ENCODE assay signal across 19 mouse cellular contexts in the genomic region with DNA sequence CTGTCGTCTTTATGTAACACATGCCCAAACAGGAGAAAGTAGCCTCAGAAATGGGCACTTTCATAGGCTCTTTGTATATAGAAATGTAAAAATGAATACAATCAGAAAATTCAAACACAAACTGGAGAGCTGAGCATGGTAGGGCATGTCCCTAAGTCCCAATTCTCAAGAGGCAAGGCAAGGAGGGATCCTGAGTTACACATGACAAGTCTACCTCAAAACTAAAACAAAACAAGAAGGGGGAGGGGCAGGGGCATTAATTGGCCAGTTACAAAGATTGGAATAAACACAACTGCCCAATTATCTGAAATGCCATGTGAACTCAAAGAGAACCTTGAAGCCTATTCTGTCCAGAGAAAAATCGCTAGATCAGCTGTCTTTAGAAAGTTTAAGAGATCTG. TPM values are rescaled to one million over a fixed set of nuclear protein-coding genes. Genes with fewer than 3 reads are reported as not detected.
DNase-seq lines count a peak whose midpoint lies in the region; ATAC-seq and TF ChIP-seq lines count a peak whose summit lies in the region.
"Had no signal": no experiment of that assay in that cellular context is flagged by ENCODE, and none has a peak within 500 bp of the region (broad histone marks: within the 10 kb centered on the region; RNA-seq: fewer than 3 reads in every experiment).

No protein-coding gene starts in this region.

- TF ChIP-seq POLR2A in kidney, adult 2 months (IDR thresholded peaks at IDR 0.05; ENCODE audit: low read depth, low read length): no peak

- DNase-seq in cerebellum, adult 9-10 months: peak; percentile 40
- no peak for DNase-seq in cerebellum, postnatal 10 days
- DNase-seq in heart, postnatal 4 days: no peak
- peak; percentile 39 for DNase-seq in kidney, adult 2 months
- DNase-seq in kidney, postnatal 25 days: no peak
- DNase-seq in midbrain, embryonic 14.5 days: no peak
- DNase-seq: adrenal gland, adult 8-10 months; cerebellum, adult 8-10 months; embryo, embryonic 11 days; gastrocnemius, postnatal 36 days; kidney, postnatal 14 days; liver; lung, postnatal 4 days had no signal

- H3K36me3 ChIP-seq in heart, embryonic 12.5 days: no peaks in the 10 kb centered on the region
- H3K36me3 ChIP-seq in kidney, adult 2 months (ENCODE audit: control insufficient read depth, insufficient read depth, low read length): no peaks in the 10 kb centered on the region
- H3K36me3 ChIP-seq in midbrain, embryonic 14.5 days (ENCODE audit: control insufficient read depth, insufficient read depth, low read length): no peaks in the 10 kb centered on the region
- H3K36me3 ChIP-seq: embryonic facial prominence, embryonic 12.5 days; forebrain, embryonic 15.5 days; midbrain, embryonic 13.5 days had no signal

- no peak overlapping the region for H3K4me2 ChIP-seq in heart, embryonic 12.5 days
- H3K4me2 ChIP-seq in midbrain, embryonic 14.5 days (ENCODE audit: low read length): no peak overlapping the region
- H3K4me2 ChIP-seq: embryonic facial prominence, embryonic 12.5 days; forebrain, embryonic 15.5 days; hindbrain, embryonic 14.5 days; midbrain, embryonic 13.5 days had no signal

- H3K9me3 ChIP-seq in heart, embryonic 12.5 days (replicated peaks): no peaks in the 10 kb centered on the region
- H3K9me3 ChIP-seq in midbrain, embryonic 14.5 days (ENCODE audit: control insufficient read depth, low read length): no peaks in the 10 kb centered on the region
- H3K9me3 ChIP-seq: embryonic facial prominence, embryonic 12.5 days; forebrain, embryonic 15.5 days; midbrain, embryonic 13.5 days had no signal

- H3K4me1 ChIP-seq in heart, embryonic 12.5 days (replicated peaks): peaks cover 25% of the 10 kb centered on the region
- H3K4me1 ChIP-seq in kidney, adult 2 months (ENCODE audit: control insufficient read depth, insufficient read depth, low read length): peaks cover 26% of the 10 kb centered on the region
- H3K4me1 ChIP-seq in midbrain, embryonic 14.5 days (ENCODE audit: control insufficient read depth, insufficient read depth, low read length): no peaks in the 10 kb centered on the region
- H3K4me1 ChIP-seq: embryonic facial prominence, embryonic 12.5 days; forebrain, embryonic 15.5 days; midbrain, embryonic 13.5 days had no signal

- 79% methylated on average over 2 of the region's 2 CpGs for WGBS in heart, embryonic 12.5 days
- WGBS in kidney, adult 2 months: 68% methylated on average over 2 of the region's 2 CpGs
- WGBS in midbrain, embryonic 14.5 days: 90% methylated on average over 2 of the region's 2 CpGs

- no peak overlapping the region for H3K4me3 ChIP-seq in heart, embryonic 12.5 days
- H3K4me3 ChIP-seq in kidney, adult 2 months (ENCODE audit: insufficient read depth, low read depth, low read length): no peak overlapping the region
- H3K4me3 ChIP-seq in midbrain, embryonic 14.5 days (replicated peaks; ENCODE audit: low read depth, low read length): no peak overlapping the region
- H3K4me3 ChIP-seq: embryonic facial prominence, embryonic 12.5 days; forebrain, embryonic 15.5 days; midbrain, embryonic 13.5 days had no signal

- H3K9ac ChIP-seq in heart, embryonic 12.5 days: no peak overlapping the region
- no peak overlapping the region for H3K9ac ChIP-seq in midbrain, embryonic 14.5 days (replicated peaks; ENCODE audit: low read length)
- H3K9ac ChIP-seq: embryonic facial prominence, embryonic 12.5 days; forebrain, embryonic 15.5 days; hindbrain, embryonic 14.5 days; midbrain, embryonic 13.5 days had no signal

- no peaks in the 10 kb centered on the region for H3K27me3 ChIP-seq in heart, embryonic 12.5 days (replicated peaks)
- no peaks in the 10 kb centered on the region for H3K27me3 ChIP-seq in kidney, adult 2 months (replicated peaks; ENCODE audit: control insufficient read depth, insufficient read depth, low read length)
- no peaks in the 10 kb centered on the region for H3K27me3 ChIP-seq in midbrain, embryonic 14.5 days (ENCODE audit: control insufficient read depth, insufficient read depth, low read length)
- H3K27me3 ChIP-seq: CH12.LX; embryonic facial prominence, embryonic 12.5 days; forebrain, embryonic 15.5 days; midbrain, embryonic 13.5 days had no signal

- no peak for ATAC-seq in heart, embryonic 12.5 days (ENCODE audit: insufficient number of reproducible peaks, low FRiP score)
- no peak for ATAC-seq in midbrain, embryonic 14.5 days (ENCODE audit: low FRiP score, low TSS enrichment)
- ATAC-seq: forebrain, embryonic 15.5 days; midbrain, embryonic 13.5 days had no signal

- H3K27ac ChIP-seq in heart, embryonic 12.5 days (ENCODE audit: poor library complexity, severe bottlenecking): 0 out of 2 replicates have a peak overlapping the region, but pooled peaks have one; percentile 94
- no peak overlapping the region for H3K27ac ChIP-seq in kidney, adult 2 months (ENCODE audit: insufficient read depth, low read depth, low read length)
- no peak overlapping the region for H3K27ac ChIP-seq in midbrain, embryonic 14.5 days (replicated peaks; ENCODE audit: low read depth, low read length)
- H3K27ac ChIP-seq: embryonic facial prominence, embryonic 12.5 days; forebrain, embryonic 15.5 days; hindbrain, embryonic 14.5 days; midbrain, embryonic 13.5 days had no signal

- no peak for TF ChIP-seq CTCF in kidney, adult 2 months (conservative IDR thresholded peaks at IDR 0.05; ENCODE audit: insufficient read depth, insufficient read length, low read depth, low read length)

RNA-seq across cellular contexts. Expression of gene Nr1d2, which starts 5.9 kb away (rescaled TPM):
- polyA plus RNA-seq in heart, embryonic 12.5 days (2016; fragmentation: Nextera tagmentation; extraction: Ambion mirVana): 14.3 and 14.7 TPM in 2 replicates
- 10 to 100 TPM; 36.3 to 39.3 TPM for total RNA-seq in heart, postnatal 4 days (2021)
- polyA plus RNA-seq in kidney, adult 2 months (2012; rRNA removed): 17.0 and 26.7 TPM in 2 replicates
- 3.6 and 7.0 TPM in 2 replicates for polyA plus RNA-seq in midbrain, embryonic 14.5 days (2014; fragmentation: Nextera tagmentation; extraction: Ambion mirVana)

RNA-seq across cellular contexts. Expression of gene Nkiras1, which starts 37.9 kb away (rescaled TPM):
- 18.5 and 19.1 TPM in 2 replicates for polyA plus RNA-seq in heart, embryonic 12.5 days (2016; fragmentation: Nextera tagmentation; extraction: Ambion mirVana)
- 10 to 100 TPM; 20.0 to 22.3 TPM for total RNA-seq in heart, postnatal 4 days (2021)
- polyA plus RNA-seq in kidney, adult 2 months (2012; rRNA removed): 9.4 and 13.1 TPM in 2 replicates
- polyA plus RNA-seq in midbrain, embryonic 14.5 days (2014; fragmentation: Nextera tagmentation; extraction: Ambion mirVana): 38.0 and 54.5 TPM in 2 replicates

RNA-seq across cellular contexts. Expression of gene Rpl15, which starts 38.1 kb away (rescaled TPM):
- 293 and 314 TPM in 2 replicates for polyA plus RNA-seq in heart, embryonic 12.5 days (2016; fragmentation: Nextera tagmentation; extraction: Ambion mirVana)
- total RNA-seq in heart, postnatal 4 days (2021): 1,000 to 10,000 TPM in 1 of 2 experiments, 100 to 1,000 TPM in 1; 916 to 1,021 TPM
- 257 and 357 TPM in 2 replicates for polyA plus RNA-seq in kidney, adult 2 months (2012; rRNA removed)
- polyA plus RNA-seq in midbrain, embryonic 14.5 days (2014; fragmentation: Nextera tagmentation; extraction: Ambion mirVana): 350 and 371 TPM in 2 replicates

Comparison
In these comparisons a context has a peak if more than half of its experiments do, and no peak if none do; other contexts are left out.
1. DNase-seq: peak in cerebellum, adult 9-10 months (single experiment) and kidney, adult 2 months (single experiment); none in cerebellum, postnatal 10 days (0 of 2), heart, postnatal 4 days (single experiment), kidney, postnatal 25 days (0 of 2) and midbrain, embryonic 14.5 days (single experiment).